Mouse (Mus musculus) liver, postnatal 0 days (tissue): ENCODE measurements around the gene Ovca2. TPM values are rescaled to one million over a fixed set of nuclear protein-coding genes. Genes with fewer than 3 reads are reported as not detected.

Experiments
- ATAC-seq: fragments of 200-750 bp; cut with Nextera tagmentation; 2 replicates; pipeline ENCODE4 v1.8.0; 2017; ENCODE audit warnings: mild to moderate bottlenecking, moderate library complexity
- DNase-seq: peaks from one replicate; pipeline ENCODE4 v3.0.0-alpha.2; 2016
- H3K27ac ChIP-seq: fragments of 300-500 bp; sonication (generic); 2 replicates; pipeline ENCODE4 v1.5.1; 2014; ENCODE audit warnings: antibody characterized with exemption, moderate library complexity, mild to moderate bottlenecking, low read depth
- H3K27me3 ChIP-seq: fragments of 300-500 bp; sonication (generic); 2 replicates; pipeline ENCODE4 v1.6.1; 2014; ENCODE audit warnings: low read length, control low read depth, mixed read lengths; ENCODE audit not compliant: insufficient read depth
- H3K36me3 ChIP-seq: fragments of 300-500 bp; sonication (generic); replicated peaks from 2 replicates; pipeline ENCODE4 v1.6.1; 2014; ENCODE audit warnings: mild to moderate bottlenecking, control low read depth, low read length, moderate library complexity, mixed read lengths; ENCODE audit not compliant: insufficient read depth
- H3K4me1 ChIP-seq: fragments of 300-500 bp; sonication (generic); 2 replicates; pipeline ENCODE4 v1.6.1; 2014; ENCODE audit warnings: antibody characterized with exemption, mild to moderate bottlenecking, control low read depth; ENCODE audit not compliant: insufficient read depth
- H3K4me2 ChIP-seq: fragments of 300-500 bp; sonication (generic); 2 replicates; pipeline ENCODE4 v1.6.1; 2014; ENCODE audit warnings: low read depth, mild to moderate bottlenecking, low read length, moderate library complexity, mixed read lengths
- H3K4me3 ChIP-seq: fragments of 300-500 bp; sonication (generic); 2 replicates; pipeline ENCODE4 v1.5.1; 2014; ENCODE audit warnings: low read depth, low read length
- H3K9ac ChIP-seq: fragments of 300-500 bp; sonication (generic); replicated peaks from 2 replicates; pipeline ENCODE4 v1.6.1; 2014; ENCODE audit warnings: mild to moderate bottlenecking, moderate library complexity
- H3K9me3 ChIP-seq: fragments of 300-500 bp; sonication (generic); 2 replicates; pipeline ENCODE4 v1.6.1; 2016; ENCODE audit warnings: mild to moderate bottlenecking, control low read depth, low read length, mixed read lengths
- CTCF ChIP-seq: sonication (generic); IDR thresholded peaks from 2 replicates; pipeline ENCODE4 v1.5.1; 2016; ENCODE audit warnings: antibody characterized with exemption, low read depth
- EP300 ChIP-seq: IDR thresholded peaks from 2 replicates; pipeline ENCODE4 v1.6.1; 2016; ENCODE audit warnings: antibody characterized with exemption, low read depth, mild to moderate bottlenecking
- WGBS: fragments of 180-500 bp; shearing (Covaris S2); extraction: QIAGEN DNeasy Blood & Tissue Kit; methylation state at CpG from one replicate; pipeline ENCODE4 v1.1.7; 2014; ENCODE audit not compliant: insufficient replicate concordance; 5-methylcytosine and 5-hydroxymethylcytosine counted together
- microRNA counts: library from miRNA; unstranded; fragments of <30 nt; microRNA quantifications from one replicate; lab custom pipeline; 2015
- microRNA-seq: library from miRNA; unstranded; fragments of <30 nt; microRNA quantifications from one replicate; pipeline ENCODE4, GENCODE M21; 2016
- polyA plus RNA-seq: library from polyadenylated mRNA; unstranded; fragments of >200 nt; fragmentation: Nextera tagmentation; extraction: Ambion mirVana; gene quantifications from 2 replicates; pipeline ENCODE4 v1.2.1, GENCODE M21; 2015

Ovca2 gene
- polyA plus RNA-seq, 1 experiment from 2014 or later: 13.6 TPM

DNA sequence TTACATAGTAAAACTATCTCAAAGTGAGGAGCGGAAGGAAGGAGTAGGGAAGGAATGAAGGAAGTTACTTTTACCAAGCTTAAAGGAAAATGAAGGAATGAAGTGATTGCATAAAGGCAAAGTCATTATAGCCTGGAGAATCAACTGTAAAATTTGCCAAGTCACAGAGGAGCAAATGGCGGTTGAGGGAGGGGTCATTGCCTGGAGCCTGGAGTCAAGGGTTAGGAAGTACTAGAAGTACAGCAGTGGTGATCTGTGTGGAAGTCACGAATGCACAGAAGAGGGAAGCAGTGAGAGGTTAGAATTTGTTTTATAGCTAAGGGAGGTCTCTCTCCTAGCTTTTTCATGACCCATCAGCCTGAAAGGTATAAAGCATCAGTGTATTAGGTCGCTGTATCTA lies 47.3 kb downstream of the Ovca2 start:
- H3K4me2 ChIP-seq: no peak overlapping the region
- no peak overlapping the region for H3K4me3 ChIP-seq
- H3K9me3 ChIP-seq: no peaks in the 10 kb centered on the region
- ATAC-seq: no peak
- no peak for DNase-seq
- peaks cover 2% of the 10 kb centered on the region; the same call in 1 of the 2 replicates for H3K4me1 ChIP-seq
- H3K9ac ChIP-seq: no peak overlapping the region
- H3K27me3 ChIP-seq: no peaks in the 10 kb centered on the region
- 68% methylated on average over 4 of the region's 4 CpGs for WGBS
- TF ChIP-seq EP300 (no peak), CTCF (no peak)
- no peak overlapping the region for H3K27ac ChIP-seq
- no peaks in the 10 kb centered on the region; the same call in 1 of the 2 replicates for H3K36me3 ChIP-seq

DNA sequence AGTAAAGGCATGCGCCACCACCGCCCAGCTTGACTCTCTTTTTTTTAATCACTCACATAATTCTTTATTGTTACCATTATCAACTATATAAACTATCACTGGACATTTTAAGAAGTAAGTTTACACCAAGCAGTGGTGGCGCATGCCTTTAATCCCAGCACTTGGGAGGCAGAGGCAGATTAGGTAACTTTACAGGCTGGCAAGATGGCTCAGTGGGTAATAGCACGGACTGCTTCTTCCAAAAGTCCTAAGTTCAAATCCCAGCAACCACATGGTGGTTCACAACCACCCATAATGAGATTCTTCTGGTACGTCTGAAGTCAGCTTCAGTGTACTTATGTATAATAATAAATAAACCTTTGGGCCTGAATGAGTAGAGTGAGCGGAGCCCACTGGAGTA lies 49.2 kb downstream of the Ovca2 start:
- no peaks in the 10 kb centered on the region for H3K4me1 ChIP-seq
- no peak for DNase-seq
- no peak overlapping the region for H3K4me3 ChIP-seq
- H3K27me3 ChIP-seq: no peaks in the 10 kb centered on the region
- no peak overlapping the region for H3K9ac ChIP-seq
- H3K4me2 ChIP-seq: no peak overlapping the region
- H3K36me3 ChIP-seq: no peaks in the 10 kb centered on the region; the same call in 1 of the 2 replicates
- no peak for ATAC-seq
- WGBS: 93% methylated on average over 6 of the region's 6 CpGs
- H3K27ac ChIP-seq: no peak overlapping the region
- no peaks in the 10 kb centered on the region for H3K9me3 ChIP-seq
- TF ChIP-seq EP300 (no peak), CTCF (no peak)

DNA sequence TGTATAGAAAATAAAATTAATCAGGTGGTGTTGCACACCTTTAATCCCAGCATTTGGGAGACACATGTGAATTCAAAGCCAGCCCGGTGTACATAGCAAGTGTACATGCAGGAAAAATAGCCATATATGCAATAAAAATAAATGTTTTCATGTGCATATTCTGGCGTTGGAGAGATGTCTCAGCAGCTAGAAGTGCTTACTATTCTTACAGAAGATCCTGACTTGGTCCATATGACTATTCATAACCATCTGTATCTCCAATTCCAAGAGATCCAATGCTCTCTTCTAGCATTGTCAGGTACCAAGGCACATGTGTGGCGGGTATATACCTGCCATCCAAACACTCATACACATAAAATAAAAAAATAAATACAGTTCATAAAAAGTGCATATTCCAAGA lies 52.3 kb downstream of the Ovca2 start:
- DNase-seq (no peak), ATAC-seq (no peak)
- H3K9ac ChIP-seq: no peak overlapping the region
- no peaks in the 10 kb centered on the region for H3K4me1 ChIP-seq
- H3K9me3 ChIP-seq: no peaks in the 10 kb centered on the region
- H3K27me3 ChIP-seq: no peaks in the 10 kb centered on the region
- no peaks in the 10 kb centered on the region for H3K36me3 ChIP-seq
- H3K27ac ChIP-seq: no peak overlapping the region
- TF ChIP-seq CTCF (no peak), EP300 (no peak)
- 83% methylated on average over 3 of the region's 3 CpGs for WGBS
- no peak overlapping the region for H3K4me3 ChIP-seq
- H3K4me2 ChIP-seq: no peak overlapping the region

MicroRNA genes within 50 kb of the gene (microRNA counts, 519-probe panel; counts per million panel counts)
- microRNA mmu-miR-132 (lab: Ali Mortazavi, UCI) (3,598 counts per million, percentile 37 among the panel's probes with 10 or more counts), microRNA mmu-miR-212 (lab: Ali Mortazavi, UCI) (not detected)

Small RNAs within 50 kb of the gene (microRNA-seq; reads per million reads assigned to microRNA genes)
- gene Mir132 (231 reads per million, percentile 53 among the genes with 10 or more reads in this experiment), gene Mir212 (16.6 reads per million, percentile 25 among the genes with 10 or more reads in this experiment)

Other genes starting within 250 kb of the Ovca2 start
- 1.1 and 1.5 TPM in 2 replicates for gene Hic1, start 9.3 kb downstream of the Ovca2 start, polyA plus RNA-seq
- gene Dph1, start 12.4 kb upstream of the Ovca2 start, polyA plus RNA-seq: 10.9 and 13.0 TPM in 2 replicates
- gene Rtn4rl1, start 14.9 kb upstream of the Ovca2 start, polyA plus RNA-seq: 1.5 and 2.0 TPM in 2 replicates
- 43.5 and 49.3 TPM in 2 replicates for gene Rpa1, start 169.5 kb upstream of the Ovca2 start, polyA plus RNA-seq
- 3.1 TPM in 2 replicates for gene Smyd4, start 169.6 kb upstream of the Ovca2 start, polyA plus RNA-seq
- 823 and 833 TPM in 2 replicates for gene Serpinf1, start 243.9 kb upstream of the Ovca2 start, polyA plus RNA-seq